Mouse (Mus musculus): ENCODE data around the gene Znhit6.

Gene Znhit6

DNA sequence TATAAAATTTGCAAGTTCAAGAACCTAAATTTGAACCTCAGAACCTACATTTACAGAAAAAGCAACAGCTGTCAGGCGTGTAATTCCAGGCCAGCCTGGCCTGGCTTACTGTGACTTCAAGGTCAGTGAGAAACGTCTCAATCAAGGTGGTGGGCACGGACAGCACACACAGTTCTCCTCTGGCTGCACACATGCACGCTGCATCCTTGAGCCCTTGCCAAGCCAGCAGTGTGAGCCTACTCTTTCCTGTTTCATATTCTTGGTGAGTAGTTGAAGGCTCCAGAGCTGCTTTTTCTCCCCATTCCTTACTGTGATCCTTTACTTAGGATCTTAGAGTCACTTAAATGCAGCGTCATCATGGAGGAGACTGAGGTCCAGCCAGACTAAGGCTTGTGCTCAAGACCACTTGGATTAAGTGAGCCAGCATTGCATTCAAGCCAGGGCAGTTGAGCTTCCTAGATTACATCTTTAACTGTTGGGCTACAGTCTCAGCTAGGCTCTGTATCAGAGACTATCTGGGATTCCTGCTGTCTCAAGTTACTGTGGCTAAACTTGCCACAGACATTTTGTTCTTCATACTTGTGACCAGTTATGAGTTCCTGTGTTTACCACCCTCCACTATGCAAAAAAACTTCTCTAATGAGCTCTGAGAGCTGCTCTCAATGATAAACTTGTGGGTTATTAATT, 29.6 kb downstream of the Znhit6 start:
- DNase-seq (ENCODE audit: low spot score), result no peak

DNA sequence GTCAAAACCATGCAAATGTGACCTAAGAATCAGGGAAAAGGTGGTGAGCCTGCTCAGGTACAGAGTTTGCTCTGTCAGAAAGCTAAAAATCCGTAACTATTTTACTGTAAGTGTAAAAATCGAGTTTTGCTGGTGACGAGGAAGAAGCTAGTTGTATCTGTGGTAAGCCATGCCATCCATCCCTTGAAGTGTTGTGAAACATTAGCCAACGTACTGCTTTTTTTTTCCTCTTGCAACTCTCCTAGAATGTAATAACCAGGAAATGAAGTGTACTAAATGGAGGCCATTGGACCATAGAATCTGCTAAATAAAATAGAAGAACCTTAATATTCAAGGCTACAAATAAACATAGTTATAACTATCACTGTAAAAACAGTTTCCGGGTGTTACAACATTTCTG, 32.3 kb downstream of the Znhit6 start:
- no peak for DNase-seq (ENCODE audit: low spot score)

DNA sequence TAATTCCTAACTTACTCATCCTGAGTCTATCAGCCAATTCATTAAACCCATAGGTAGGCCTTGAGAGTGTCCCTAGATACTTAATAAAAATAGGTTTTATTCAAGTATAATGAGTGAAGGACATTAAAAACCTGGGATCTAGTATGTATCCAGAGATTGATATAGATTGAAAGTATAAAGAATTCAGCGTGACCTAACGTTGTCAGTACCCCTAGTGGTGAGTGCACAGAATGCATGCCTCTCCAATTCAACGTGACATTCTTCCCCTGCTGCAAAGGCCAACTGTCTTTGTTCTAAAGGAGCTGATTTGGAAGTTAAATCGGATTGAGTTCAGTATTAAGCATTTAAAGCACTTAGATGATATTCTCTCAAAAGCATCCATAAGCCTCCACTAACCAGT, 36.7 kb downstream of the Znhit6 start:
- DNase-seq (ENCODE audit: low spot score), result no peak

DNA sequence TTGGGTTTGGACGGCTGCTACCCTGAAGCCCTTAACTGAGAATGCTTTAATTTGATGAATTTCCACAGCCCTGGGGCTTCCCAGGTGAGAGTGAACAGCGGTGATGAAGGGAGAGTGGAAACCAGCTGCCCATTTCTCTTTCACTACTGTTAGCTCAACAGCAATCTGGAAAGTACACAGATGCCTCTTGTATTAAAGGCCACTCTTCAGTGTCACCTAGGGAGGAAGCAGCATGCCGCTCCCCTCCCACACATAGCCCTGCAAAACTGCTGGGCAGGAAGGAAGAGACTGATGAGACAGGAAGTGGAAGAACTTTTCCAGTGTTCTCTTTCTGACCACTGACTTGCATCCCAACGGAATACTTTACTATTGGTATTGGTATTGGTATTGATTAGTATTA, 37.2 kb downstream of the Znhit6 start:
- DNase-seq (ENCODE audit: low spot score), result no peak

DNA sequence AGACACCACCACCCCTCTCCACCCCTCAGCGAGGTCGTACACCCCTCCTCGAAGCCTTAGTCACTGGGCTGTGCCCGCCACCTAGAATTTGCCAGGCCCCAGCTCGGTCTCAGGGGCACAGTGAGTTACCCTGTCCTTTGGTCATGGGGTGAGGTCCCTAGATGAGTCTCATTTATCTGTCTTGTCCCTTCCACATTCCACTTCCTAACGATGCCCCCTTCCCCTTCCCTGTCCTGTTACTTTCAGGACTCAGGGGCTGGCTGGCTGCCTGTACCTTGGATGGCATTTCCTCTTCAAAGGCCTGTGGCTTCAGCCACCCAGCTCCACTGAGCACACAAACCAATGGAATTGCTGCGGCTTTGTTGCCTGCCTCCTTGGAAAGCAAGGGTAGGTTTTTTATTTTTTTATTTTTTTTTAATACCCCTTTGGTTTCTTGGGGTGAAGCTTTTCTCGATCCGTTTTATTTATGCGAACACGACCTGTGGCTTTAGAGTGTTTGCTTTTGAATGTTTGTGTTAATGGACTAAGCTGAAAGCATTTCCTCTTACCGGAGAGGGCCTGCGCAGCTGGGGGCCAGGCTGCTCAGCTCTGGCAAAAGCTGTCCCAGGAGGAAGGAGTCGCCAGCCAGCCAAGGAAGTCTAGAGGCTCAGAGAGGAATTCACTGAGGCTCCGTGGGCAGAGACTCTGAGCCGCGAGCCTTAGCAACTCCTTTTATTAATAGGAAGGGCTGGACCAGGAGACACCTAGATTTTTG, 38.5 kb downstream of the Znhit6 start:
- no peak for DNase-seq (ENCODE audit: low spot score)

DNA sequence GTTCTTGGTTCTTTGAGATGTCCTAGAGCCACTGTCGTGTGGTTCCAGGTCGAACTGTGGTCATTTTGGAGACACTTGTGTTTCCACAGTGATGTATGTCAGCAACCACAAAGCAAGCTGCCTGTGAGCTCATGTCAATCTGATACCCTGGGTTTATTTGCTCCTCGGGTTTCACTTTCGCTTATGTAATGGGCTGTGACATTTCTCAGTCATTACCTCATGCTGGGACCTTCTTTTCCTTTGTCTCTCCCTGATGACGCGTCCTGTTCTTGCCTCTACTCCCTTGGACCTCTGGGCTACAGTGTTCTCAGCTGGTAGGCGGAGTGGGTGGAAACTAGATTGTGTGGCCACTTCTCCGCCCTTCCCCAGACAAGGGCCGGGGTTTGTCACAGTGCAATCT, 42.3 kb downstream of the Znhit6 start:
- no peak for DNase-seq (ENCODE audit: low spot score)

DNA sequence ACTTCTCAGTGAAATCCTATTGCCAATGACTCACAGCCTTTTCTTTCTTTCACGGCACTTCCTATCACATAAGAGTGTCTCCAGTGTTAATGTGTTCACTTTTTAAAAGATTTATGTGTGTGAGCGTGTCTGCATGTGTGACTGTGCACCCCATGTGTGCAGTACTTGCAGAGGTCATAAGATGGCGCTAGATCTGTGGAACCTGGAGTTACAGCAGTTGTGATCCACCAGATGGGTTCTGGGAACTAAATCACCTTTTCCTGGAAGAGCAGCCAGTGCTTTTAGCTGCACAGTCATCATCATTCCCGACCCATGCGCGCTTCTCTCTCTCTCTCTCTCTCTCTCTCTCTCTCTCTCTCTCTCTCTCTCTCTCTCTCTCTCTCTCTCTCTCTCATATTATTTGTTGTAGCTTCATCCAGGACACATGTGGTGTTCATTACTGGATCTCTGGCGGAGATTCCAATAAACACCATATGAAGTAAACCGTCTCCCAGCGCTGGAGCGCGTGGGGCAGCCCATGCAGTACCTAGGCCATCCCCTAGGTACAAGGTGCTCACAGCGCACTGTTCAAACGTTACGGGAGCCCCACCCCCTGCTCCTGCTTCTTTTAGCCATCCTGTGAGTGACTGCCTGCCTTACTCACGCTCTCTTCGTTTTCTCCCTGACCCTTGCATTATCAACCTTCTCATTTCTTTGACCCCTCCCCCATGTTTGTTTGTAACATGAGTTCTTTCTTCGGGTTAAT, 43.8 kb downstream of the Znhit6 start:
- DNase-seq (ENCODE audit: low spot score), result no peak

DNA sequence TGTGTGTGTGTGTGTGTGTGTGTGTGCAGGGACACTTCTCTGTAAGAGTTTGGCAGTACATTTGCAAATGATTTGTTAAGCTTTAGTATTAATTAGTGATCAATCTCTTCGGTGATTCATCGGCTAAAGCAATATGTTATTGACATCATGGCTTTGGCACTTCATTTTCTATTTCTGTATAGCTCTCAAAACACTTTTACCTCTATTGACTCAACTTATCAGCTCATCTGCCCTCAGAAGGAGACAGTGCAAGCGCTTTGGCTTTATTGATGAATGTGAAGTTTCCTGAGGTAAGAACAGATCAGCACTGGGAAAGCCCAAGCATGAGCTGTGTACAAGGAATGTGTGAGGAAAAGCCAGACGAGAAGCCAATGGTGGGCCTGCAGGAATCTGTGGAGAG, 45.2 kb downstream of the Znhit6 start:
- no peak for DNase-seq (ENCODE audit: low spot score)

DNA sequence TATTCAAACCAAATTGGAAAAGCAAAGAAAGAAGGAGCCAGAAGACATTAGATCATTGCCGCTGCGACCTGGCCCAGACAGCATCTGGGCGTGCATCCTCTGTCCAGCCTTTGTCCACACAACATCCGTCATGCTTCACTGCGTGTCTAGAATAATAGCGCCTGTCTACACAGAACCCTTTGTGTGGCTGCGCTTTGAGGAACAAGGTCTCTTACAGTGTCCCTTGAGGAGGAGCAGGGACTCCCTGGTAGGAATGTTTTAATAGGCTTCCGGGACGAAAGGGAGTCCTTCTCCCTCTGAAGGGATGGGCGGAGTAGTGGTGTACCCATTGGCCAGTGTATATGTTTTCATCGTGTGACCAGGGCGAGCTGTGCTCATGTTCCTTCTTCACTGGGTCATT, 47.0 kb downstream of the Znhit6 start:
- no peak for DNase-seq (ENCODE audit: low spot score)

DNA sequence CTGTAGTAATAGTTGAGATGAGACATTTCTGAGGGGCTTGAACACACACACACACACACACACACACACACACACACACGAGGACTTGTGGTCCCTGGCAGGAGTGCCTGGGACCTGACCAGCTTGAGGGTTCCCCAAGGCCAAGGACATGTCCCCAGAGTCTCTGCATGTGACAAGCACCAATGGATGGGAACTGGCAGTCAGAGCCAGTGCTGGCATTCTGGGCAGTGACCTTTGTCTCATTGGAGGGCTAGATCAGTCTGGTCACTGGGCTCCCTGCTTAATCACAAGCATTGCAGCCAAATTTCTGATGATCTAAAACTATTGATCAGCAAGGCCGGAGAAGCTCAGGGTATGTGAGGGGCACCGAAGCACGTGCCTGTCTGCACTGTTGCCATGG, 48.8 kb downstream of the Znhit6 start:
- DNase-seq (ENCODE audit: low spot score), result no peak

DNA sequence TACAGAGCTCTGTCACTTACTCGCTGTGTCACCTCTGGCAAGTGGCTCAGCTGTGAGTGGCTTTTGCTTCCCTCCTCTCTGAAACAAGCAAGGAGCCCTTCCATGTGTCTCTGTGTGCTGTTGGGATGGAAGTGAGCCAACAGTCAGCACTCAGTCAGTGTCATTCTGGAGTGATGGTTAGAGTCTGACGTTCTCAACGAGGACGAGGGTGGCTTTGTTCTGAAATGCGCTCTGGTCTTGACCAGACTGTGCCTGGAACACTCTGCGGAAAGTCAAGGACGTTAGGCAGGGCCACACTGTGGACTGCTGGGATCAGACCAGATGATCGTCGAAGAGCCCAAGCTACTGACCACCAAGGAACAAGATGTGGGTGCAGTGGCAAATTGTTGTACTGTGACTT, 49.5 kb downstream of the Znhit6 start:
- no peak for DNase-seq (ENCODE audit: low spot score)

DNA sequence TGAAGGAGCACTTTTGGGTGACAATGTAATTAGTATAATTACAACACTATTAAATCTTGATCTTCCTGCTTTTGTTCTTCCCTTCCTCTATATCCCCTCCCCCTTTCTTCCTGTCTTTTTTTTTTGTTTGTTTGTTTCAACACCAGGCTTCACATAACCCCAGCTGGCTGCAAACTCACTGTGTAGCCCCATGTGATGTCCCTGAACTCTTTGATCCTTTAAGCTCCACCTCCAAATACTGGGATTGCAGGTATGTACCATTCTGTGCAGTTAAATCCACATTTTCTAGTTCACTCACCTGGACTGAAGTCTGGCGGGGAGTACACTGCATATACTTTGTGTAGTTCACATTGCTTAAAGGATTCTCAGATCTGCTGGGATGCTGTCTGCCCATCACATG, 50.1 kb downstream of the Znhit6 start:
- DNase-seq (ENCODE audit: low spot score), result no peak

DNA sequence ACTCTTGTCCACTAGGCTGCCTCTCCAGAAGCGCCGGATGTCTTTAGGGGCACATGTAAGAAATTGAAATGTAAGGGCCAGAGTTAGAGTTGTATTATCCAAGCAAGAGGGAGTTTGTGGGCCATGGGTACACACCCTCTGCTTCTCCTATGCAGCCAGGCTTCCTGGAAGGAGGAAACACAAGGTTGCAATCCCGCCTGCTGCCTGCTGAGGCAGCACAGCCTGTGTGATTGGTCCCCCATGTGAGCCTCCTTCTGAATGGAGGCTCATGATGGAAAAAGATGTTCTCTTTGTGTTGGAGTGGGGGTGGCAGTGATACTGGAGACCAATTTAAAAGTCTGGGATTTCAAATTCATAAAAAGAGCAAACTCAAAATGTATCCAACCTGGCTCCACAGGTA, 51.8 kb downstream of the Znhit6 start:
- DNase-seq (ENCODE audit: low spot score), result no peak

DNA sequence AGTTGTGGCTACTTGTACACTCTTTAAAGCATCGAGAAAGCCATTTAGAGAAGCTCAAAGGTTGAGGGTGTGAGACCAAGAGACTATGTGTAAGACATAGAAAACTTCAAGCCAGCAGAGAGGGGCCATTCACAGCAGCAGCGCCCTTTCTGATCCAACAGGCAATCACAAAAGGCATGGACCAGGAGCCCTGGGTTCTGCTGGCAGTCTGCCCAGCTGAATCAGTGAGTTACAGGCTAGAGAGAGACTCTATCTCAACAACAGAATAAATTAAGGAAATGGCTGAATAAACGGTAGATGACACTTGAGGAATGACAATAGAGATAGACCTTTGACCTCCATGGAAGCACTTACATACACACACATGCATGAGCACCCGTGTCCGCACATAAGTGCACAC, 52.6 kb downstream of the Znhit6 start:
- no peak for DNase-seq (ENCODE audit: low spot score)

DNA sequence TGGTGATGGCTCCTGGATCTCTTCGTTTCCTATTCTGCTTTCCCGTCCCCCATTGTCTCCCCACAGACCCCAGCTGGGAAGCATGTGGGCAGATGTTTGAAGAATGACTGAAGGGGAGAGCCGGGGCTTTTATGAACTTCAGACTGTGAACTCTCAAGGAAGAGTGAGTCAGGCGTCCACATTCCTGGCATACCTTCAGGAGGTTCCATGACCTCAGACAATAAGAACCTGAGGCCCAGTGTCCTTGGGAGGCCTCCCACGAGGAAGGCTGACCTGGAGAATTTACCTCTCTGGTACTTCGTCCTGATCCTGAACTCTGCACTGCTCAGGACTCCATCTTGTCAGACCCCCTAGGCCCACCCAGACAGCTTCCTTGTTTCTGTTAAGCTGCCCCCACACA, 56.9 kb downstream of the Znhit6 start:
- DNase-seq (ENCODE audit: low spot score), result no peak

DNA sequence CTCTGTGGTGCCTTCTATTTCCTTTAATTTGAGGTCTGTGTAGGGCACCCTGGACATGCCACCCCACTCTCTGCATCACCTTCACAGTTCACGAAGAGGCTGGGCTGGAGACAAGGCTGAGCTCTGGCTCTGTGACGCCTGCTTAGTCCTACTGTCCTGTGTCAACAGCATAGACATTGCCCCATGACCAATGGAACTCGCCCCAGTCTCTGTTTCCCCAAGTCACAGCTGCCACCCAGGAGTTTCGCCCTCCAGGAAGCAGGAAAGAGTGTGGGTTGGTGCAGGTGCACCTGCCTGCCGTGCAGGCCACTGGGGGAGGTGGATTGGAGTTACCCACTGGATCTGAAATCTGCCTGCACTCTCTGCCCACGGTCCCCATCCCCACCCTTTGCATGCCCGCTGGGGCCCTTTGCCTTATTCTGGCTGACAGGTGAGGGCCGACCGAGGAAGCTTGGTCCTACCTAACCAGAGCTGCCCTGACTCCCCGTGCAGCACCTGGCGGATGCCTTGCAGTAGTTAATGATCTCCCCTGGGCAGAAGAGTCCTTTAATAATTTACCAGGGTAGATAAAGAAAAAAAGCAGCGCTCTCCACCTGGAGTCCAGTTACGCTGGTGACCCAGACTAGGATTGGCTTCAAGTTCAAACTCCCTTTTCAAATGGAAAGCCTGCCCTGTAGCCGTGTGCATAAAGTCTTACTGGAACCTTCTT, 58.2 kb downstream of the Znhit6 start:
- no peak for DNase-seq (ENCODE audit: low spot score)

DNA sequence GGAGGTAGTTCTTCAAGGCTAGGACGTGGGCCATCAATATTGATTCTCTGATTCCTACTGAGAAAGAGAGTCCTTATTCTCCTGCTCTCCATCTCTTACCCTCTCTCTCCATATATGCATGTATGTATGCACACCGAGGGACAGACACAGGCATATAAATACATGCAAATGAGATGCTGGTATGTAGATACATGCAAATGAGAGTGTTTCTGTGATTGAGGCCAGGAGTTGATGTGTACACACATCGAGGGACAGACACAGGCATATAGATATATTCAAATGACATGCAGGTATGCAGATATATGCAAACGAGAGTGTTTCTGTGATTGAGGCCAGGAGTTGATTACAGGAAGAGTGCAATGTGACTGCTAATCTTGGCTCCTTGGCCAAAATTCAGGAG, 64.2 kb downstream of the Znhit6 start:
- DNase-seq (ENCODE audit: low spot score), result no peak

DNA sequence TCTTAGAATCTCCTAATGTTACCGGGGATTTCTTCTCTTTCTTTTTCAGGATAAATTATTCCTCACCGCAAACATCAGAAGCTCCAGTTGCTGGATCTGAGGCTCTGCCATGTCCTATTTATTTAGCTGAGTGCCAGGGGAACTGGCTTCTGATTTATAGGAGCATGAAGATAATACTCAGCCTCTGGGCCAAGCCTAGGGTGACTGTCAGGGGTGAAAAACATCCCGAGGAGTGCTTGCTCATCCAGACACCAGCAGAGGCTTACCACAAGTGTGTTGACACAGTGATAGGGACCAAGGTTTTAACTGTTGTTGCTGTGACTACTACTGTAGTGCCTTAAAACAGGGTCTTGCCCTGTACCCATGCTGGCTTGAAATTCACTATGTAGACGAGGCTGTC, 64.6 kb downstream of the Znhit6 start:
- no peak for DNase-seq (ENCODE audit: low spot score)

DNA sequence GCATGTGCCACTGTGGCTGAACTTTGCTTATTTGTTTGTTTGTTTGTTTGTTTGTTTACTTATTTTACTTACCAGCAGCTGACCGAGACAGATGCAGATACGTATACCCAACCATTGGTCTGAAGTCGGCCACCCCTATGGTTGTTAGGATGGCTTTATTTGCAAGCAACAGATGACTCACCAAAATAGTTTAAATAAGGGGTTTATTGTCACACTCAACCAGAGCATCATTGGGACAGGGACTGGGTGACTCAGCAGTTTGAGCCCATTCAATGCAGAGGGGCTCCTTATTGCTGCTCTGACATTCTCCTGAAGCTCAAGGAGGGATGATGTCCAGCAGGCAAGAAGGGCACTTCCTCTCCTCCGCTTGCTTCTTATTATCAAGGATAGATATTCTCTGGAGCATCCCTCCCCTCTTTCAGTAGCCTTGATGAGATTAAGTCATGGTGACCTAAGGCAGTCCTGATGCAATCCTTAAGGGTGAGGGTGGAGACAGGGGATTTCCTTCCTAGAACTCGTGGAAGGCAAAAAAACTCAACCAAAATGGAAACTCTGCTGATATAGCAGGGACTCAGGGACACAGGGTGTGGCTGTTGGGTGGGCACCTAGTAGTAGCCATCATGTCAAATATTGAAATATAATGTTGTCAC, 65.2 kb downstream of the Znhit6 start:
- no peak for DNase-seq (ENCODE audit: low spot score)

DNA sequence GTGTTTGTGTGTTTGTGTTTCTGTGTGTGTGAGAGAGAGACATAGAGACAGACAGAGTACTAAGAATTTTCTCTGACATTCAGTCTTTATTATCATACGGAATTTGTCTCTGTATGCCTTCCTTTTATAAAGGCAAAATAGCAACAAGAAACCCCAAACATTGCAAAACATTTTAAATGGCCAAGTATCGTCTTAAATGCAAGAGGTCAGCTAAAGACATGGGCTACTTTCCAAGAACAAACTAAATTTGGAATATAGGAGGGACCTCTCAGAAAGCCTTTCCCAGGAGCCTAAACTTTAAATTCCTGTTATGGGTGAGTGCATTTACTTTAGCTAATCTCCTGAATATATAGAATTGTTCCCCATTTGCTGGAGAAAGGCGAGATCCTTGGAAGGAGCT, 65.9 kb downstream of the Znhit6 start:
- DNase-seq (ENCODE audit: low spot score), result no peak

DNA sequence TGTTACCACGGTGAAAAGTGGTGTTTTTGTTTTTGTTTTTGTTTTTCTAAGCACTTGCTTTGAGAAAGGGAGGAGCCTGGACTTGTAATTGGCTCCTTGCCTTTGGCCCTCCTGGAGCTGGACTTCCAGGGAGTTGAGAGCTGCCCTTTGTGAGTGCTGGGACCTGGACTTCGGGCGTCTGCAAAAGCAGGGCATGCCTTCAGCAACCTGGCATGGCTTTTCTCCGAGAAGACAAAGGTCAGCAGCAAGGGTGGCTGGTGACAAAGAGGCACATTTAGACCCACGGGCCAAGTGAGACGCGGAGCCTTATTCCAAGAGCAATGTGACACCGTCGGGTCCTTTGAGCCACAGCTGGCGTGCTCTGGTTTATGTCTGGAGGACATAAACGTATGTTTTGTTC, 66.9 kb downstream of the Znhit6 start:
- no peak for DNase-seq (ENCODE audit: low spot score)

DNA sequence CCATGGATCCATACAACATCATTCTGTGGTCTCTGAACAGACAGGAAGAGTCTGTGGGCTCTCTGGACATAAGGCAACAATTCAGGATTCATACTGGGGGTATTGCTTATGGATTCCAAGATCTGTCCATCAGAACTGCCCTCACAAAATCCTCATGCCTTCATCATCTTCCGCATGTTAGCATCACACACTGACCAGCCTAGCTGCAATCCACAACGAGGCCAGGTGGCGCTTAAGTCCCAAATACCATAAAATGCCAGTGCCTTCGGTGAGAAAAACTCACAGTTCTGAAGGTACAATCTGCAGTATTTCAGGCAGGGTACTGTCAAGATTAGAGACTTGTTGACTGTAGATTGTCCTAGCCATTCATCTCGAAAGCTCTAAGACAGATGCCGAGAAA, 69.5 kb downstream of the Znhit6 start:
- no peak for DNase-seq (ENCODE audit: low spot score)

Measured in left cerebral cortex, adult 11 months (tissue).